Mouse (Mus musculus): ENCODE results near the gene Znhit2.

Znhit2 gene

DNA sequence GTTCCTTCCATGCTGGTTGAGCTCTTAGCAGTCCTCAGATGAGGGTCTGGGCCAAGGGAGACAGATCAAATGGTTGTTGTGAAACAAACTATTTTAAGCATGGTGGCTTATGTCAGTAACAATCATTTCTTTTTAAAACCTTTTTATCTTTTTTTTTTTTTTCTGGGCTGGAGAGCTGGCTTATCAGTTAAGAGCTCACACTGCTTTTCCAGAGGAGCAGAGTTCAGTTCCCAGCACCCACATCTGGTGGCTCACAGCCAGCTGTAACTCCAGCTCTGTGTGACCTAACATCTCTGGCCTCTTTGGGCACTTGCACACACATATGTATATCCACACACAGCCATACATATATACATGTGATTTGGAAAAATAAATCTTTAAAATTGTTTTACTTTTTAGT, 23.3 kb upstream of the Znhit2 start:
- CTCF ChIA-PET: interaction anchor here (0.6 to 2.8 kb wide), 13 partner anchors 8 to 565 kb away, joined by 3 to 12 read pairs (median 4); partner anchors contain the start of gene Syvn1 (in 1 of the 4)

DNA sequence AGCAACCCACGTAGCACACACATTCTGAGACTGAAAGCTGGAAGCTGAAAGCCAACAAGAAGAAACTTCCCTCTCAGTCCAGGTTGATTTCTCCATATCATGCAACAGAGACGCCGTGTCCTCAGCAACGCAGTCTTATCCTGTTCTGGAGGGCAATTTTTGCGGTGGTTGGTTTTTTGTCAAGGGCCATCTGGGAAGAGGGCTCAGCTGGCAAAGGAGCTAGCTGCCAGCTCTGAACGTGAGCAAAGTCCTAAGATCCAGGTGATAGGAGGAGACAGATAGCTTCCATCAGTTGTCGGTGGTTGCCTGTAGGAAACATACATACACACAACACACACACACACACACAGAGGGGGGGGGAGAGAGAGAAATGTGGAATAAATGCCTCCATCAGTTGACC, 22.7 kb upstream of the Znhit2 start:
- POLR2A ChIA-PET: interaction anchor here (0.5 to 47.9 kb wide), 13 partner anchors 8 to 1231 kb away, joined by 3 to 1520 read pairs (median 4); partner anchors contain the start of genes Mrpl49 (in 2 of the 4), AC131692.1 (in 1 of the 4), Capn1 (in 1 of the 4) and Cdca5 (in 1 of the 4)
- CTCF ChIA-PET: interaction anchor here (0.6 to 2.8 kb wide), 8 partner anchors 8 to 564 kb away, joined by 3 to 12 read pairs (median 4); partner anchors contain the start of gene Syvn1 (in 1 of the 4)

More for the DNA sequence above, 23.3 kb upstream of the Znhit2 start:
- POLR2A ChIA-PET: interaction anchor here (0.6 to 47.9 kb wide), 15 partner anchors 8 to 1256 kb away, joined by 3 to 1520 read pairs (median 4); partner anchors contain the start of genes AC131692.1 (in 1 of the 4), Capn1 (in 1 of the 4), Cdca5 (in 1 of the 4) and Fau (in 1 of the 4)

GRCm38 (mm10) chr19:6040002-6040401, 21.0 kb upstream of the Znhit2 start:
- POLR2A ChIA-PET: interaction anchor here in 1 of 4 experiments (0.7 to 47.9 kb wide), 3 partner anchors 13 to 69 kb away, joined by 3 to 1520 read pairs (median 11); partner anchors contain the start of genes AC131692.1, Cdca5, Fau and Gm28374
- CTCF ChIA-PET: interaction anchor here in 1 of 4 experiments (0.6 kb wide), 1 partner anchor 529 kb away, joined by 4 read pairs; no protein-coding TSS in a partner anchor

GRCm38 (mm10) chr19:6042293-6042692, 18.7 kb upstream of the Znhit2 start:
- CTCF ChIA-PET: interaction anchor here in 2 of 4 experiments (0.6 to 2.1 kb wide), 5 partner anchors 24 to 255 kb away, joined by 3 to 6 read pairs (median 3); partner anchors contain the start of genes Majin (in 1 of the 2) and Tm7sf2 (in 1 of the 2)
- POLR2A ChIA-PET: interaction anchor here (0.5 to 47.9 kb wide), 22 partner anchors 11 to 291 kb away, joined by 3 to 1520 read pairs (median 3); partner anchors contain the start of genes Capn1 (in 3 of the 4), Cdca5 (in 2 of the 4), Fau (in 2 of the 4) and Mrpl49 (in 2 of the 4)

DNA sequence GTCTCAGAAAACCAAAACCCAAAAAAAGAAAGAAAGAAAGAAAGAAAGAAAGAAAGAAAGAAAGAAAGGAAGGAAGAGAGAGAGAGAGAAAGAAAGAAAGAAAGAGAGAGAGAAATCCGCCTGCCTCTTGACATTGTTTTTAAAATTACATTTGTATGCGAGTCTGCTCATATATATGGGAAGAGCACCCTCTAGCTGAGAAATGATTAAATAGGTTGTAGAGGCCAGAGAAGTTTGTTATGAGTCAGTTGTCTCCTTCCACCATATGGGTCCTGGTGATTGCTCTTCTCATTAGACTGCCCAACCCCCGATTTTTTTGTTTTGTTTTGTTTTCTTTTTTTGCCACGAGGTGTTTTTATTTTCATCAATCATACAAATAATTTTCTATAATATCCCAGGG, 16.9 kb upstream of the Znhit2 start:
- ChIA-PET CTCF (interaction anchor here (0.5 to 1.7 kb wide), 10 partner anchors 14 to 257 kb away, joined by 3 to 6 read pairs (median 4); partner anchors contain the start of genes Capn1 (in 1 of the 4), Cdca5 (in 1 of the 4), Pola2 (in 1 of the 4) and Zfpl1 (in 1 of the 4)), POLR2A (interaction anchor here in 3 of 4 experiments (0.7 to 47.9 kb wide), 11 partner anchors 11 to 241 kb away, joined by 3 to 1520 read pairs (median 5); partner anchors contain the start of genes Cdca5 (in 2 of the 3), Fau (in 2 of the 3), Mrpl49 (in 2 of the 3) and Tm7sf2 (in 2 of the 3))

GRCm38 (mm10) chr19:6045366-6046293, 15.4 kb upstream of the Znhit2 start:
- POLR2A ChIA-PET: interaction anchor here (0.6 to 47.9 kb wide), 91 partner anchors 9 to 622 kb away, joined by 3 to 1520 read pairs (median 5); partner anchors contain the start of genes Capn1 (in 4 of the 4), Fau (in 3 of the 4), Mrpl49 (in 3 of the 4) and Pola2 (in 3 of the 4)
- CTCF ChIA-PET: interaction anchor here (0.6 to 2.1 kb wide), 29 partner anchors 8 to 542 kb away, joined by 3 to 12 read pairs (median 4); partner anchors contain the start of genes Arl2 (in 1 of the 4), Capn1 (in 1 of the 4), Cdca5 (in 1 of the 4) and Pola2 (in 1 of the 4)

DNA sequence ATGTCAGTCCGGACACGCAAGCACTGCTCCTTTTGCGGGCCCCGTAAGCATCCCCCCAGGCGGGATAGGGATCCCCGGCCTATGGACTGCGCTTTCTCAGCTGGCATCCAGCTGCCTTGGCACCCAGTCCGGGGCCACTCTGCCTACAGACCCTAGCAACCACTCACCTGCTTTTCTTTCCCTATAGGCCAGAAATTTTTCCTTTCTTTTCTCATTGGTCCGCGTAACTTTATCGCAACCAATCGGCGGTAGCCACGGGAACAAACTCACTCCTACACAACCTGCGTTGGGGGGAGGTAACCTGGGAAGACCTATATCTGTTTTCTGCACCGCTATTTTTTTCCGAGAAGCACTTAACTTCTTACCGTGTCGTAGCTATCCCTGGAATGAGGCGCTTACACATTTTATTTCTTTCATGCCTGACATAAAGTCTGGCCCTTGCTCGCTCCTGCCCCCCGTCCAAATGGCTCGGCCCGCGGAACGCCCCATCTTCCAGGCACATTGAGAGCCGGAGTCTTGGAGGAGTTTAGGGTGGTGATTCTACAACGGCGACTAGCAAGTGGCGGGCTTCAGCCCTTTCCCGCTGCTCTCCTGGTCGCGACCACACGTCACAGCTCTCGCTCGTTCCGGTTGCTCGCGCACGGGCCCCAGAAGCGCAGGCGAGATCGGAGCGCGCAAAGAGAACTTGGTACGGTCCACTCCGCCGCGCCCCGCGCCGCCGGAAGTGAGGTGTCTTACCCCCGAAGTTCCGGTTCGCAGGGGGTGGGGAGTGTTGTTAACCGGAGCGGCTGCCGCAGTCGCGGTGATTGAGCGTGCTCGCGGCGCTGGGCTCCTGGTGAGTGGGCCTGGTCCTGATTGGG, 14.5 kb upstream of the Znhit2 start, which contains the start of gene Syvn1:
Syvn1 (plus strand) TSS at position 283 of the 860 bp plus-strand sequence.
- POLR2A ChIA-PET: interaction anchor here (0.6 to 47.9 kb wide), 94 partner anchors 8 to 623 kb away, joined by 3 to 1520 read pairs (median 4); partner anchors contain the start of genes Capn1 (in 4 of the 4), Fau (in 3 of the 4), Mrpl49 (in 3 of the 4) and Pola2 (in 3 of the 4)
- CTCF ChIA-PET: interaction anchor here in 3 of 4 experiments (0.6 to 2.1 kb wide), 25 partner anchors 9 to 541 kb away, joined by 3 to 12 read pairs (median 4); partner anchors contain the start of genes Arl2 (in 1 of the 3), Capn1 (in 1 of the 3), Pola2 (in 1 of the 3) and Tm7sf2 (in 1 of the 3)

DNA sequence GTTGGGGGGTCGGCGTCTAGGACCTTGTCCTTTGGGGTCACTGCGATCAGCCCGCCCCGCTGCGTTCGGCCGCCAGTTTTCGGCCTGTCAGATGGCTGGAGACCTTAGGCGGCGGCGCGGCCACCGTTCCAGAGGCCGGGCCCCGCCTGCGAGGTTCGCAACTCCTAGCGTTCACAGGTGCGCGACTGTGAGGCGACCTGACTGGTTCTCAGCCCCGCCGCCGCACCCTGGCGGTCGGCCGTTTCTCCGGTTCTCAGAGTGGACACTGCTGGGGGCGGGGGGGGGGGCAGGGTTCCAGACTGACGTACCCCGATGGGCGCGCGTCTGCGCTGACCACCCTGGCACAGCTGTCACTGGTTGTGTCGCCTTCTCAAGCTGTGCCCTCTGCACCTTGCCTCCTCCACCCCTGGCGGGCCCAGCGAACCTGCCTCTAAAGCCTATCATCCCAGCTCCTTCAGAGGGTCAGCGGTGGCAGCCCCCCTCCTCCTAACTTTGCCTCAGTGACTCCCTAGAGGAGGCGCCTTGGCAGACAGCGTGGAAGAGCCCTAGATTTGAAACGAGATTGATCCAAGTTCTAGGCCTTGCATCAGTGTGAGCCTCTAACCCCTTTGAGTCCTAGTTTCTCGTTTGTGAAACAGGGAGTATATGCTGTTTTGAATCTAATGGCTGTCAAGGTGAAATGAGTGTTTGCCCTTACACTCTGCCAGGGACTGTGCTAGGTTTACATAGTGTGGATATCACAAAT, 13.7 kb upstream of the Znhit2 start:
- POLR2A ChIA-PET: interaction anchor here (0.7 to 47.9 kb wide), 30 partner anchors 7 to 557 kb away, joined by 3 to 1520 read pairs (median 8); partner anchors contain the start of genes Znhit2 (in 3 of the 4), Cdca5 (in 2 of the 4), Fau (in 2 of the 4) and Mrpl49 (in 2 of the 4)
- CTCF ChIA-PET: interaction anchor here in 3 of 4 experiments (0.6 to 2.1 kb wide), 3 partner anchors 40 to 287 kb away, joined by 4 to 12 read pairs (median 4); no protein-coding TSS in a partner anchor

DNA sequence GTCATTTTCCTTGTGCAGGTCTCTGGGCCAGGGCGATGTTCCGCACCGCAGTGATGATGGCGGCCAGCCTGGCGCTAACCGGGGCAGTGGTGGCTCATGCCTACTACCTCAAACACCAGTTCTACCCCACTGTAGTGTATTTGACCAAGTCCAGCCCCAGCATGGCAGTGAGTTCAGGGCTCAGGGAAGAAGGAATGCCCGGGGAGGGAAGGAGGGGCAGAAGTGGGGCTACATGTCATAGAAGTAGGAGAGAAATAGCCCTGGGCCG, 13.2 kb upstream of the Znhit2 start:
- ChIA-PET CTCF (no interaction called here), POLR2A (interaction anchor here in 3 of 4 experiments (0.7 to 47.9 kb wide), 7 partner anchors 10 to 104 kb away, joined by 3 to 1520 read pairs (median 17); partner anchors contain the start of genes Cdca5 (in 2 of the 3), Fau (in 2 of the 3), Mrpl49 (in 2 of the 3) and Zfpl1 (in 2 of the 3))

DNA sequence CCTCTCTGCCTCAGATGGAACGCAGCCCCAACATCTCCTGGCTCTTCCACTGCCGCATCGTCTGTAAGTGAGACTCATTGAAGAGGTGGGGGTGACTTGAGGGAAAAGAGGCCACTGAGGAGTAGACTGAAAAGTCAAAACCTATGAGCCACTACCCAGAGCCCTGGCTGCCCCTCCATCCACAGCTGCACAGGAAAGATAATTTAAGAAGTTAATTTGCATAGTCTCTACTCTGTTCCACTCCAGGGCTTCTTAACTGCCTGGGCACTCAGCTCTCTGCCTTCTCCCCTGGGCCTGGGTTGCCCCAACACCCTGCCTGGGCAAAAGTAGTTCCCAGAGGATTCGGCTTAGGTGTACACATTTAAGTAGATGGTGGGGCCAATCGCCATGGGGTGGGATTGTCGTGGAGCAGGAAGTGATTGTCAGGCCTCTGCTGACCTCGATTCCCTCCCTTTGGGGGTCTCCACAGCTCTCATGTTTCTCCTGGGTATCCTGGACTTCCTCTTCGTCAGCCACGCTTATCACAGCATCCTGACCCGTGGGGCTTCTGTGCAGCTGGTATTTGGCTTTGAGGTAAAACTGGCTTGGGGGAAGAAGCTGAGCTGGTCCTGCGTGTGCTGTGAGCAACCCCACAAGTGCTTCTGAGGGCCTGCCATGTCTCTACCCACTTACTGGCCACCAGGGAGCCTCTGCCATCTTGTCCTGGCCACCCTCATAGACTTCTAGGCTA, 12.1 kb upstream of the Znhit2 start:
- ChIA-PET POLR2A (interaction anchor here in 3 of 4 experiments (0.6 to 47.9 kb wide), 6 partner anchors 27 to 486 kb away, joined by 3 to 1520 read pairs (median 14); partner anchors contain the start of genes Cdca5 (in 2 of the 3), Gm28374 (in 2 of the 3), Tm7sf2 (in 2 of the 3) and Tmem262 (in 2 of the 3)), CTCF (interaction anchor here in 1 of 4 experiments (0.5 kb wide), 1 partner anchor 41 kb away, joined by 5 read pairs; no protein-coding TSS in a partner anchor)

GRCm38 (mm10) chr19:6052516-6052915, 8.5 kb upstream of the Znhit2 start:
- POLR2A ChIA-PET: interaction anchor here in 3 of 4 experiments (0.6 to 47.9 kb wide), 36 partner anchors 8 to 248 kb away, joined by 3 to 1520 read pairs (median 4); partner anchors contain the start of genes Cdca5 (in 3 of the 3), Tm7sf2 (in 3 of the 3), Vps51 (in 3 of the 3) and Gm28374 (in 2 of the 3)

DNA sequence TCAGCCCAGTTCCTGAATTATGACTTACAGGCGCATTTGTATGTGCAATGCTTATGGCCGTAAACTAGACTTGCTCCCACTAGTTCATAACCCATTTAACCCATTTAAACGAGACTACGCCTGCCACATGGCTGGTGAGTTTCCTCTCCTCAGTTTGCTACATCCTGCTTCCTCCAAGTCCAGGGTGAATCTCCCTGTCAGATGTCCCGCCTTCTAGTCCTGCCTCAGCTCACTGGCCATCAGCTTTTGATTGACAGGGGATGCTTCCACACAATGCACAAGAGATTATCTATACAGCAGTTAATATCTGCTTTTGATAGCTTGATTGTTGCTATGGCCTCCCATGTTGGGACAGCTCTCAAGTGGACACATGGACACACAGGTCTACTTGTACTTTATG, 6.7 kb upstream of the Znhit2 start:
- CTCF ChIA-PET: interaction anchor here in 2 of 4 experiments (0.8 to 1.6 kb wide), 2 partner anchors 13 kb away, joined by 3 to 8 read pairs; partner anchors contain the start of gene Tm7sf2 (in 1 of the 2)
- POLR2A ChIA-PET: interaction anchor here in 3 of 4 experiments (0.5 to 47.9 kb wide), 22 partner anchors 6 to 391 kb away, joined by 3 to 1520 read pairs (median 4); partner anchors contain the start of genes Cdca5 (in 3 of the 3), Tm7sf2 (in 3 of the 3), Zfpl1 (in 3 of the 3) and Gm28374 (in 2 of the 3)

More at GRCm38 (mm10) chr19:6052516-6052915, 8.5 kb upstream of the Znhit2 start:
- CTCF ChIA-PET: interaction anchor here in 2 of 4 experiments (0.9 to 1.7 kb wide), 2 partner anchors 14 to 179 kb away, joined by 3 to 6 read pairs; no protein-coding TSS in a partner anchor

DNA sequence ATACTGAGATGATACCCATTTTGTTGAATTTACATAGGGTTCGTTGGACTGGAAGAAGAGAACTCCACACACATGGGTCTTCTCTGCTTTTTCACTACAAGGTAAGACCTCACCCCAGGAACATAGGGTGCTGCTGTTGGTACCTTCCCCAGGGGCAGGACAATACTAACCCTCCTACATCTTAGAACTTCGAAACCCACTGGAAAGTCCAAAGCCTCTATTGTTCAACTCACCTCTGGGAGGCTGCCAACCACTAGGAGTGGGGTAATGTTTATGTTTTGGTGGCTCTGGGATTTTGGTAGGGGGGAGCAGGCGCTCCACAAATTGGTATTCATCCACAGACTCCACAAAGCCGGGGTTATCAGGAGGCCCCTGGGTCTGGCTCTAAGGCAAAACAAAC, 4.3 kb upstream of the Znhit2 start:
- POLR2A ChIA-PET: interaction anchor here (0.6 to 47.9 kb wide), 31 partner anchors 2 to 527 kb away, joined by 3 to 1520 read pairs (median 4); partner anchors contain the start of genes Cdca5 (in 3 of the 4), Zfpl1 (in 3 of the 4), Gm28374 (in 2 of the 4) and Snx15 (in 2 of the 4)
- CTCF ChIA-PET: interaction anchor here in 1 of 4 experiments (0.6 kb wide), 2 partner anchors 179 to 544 kb away, joined by 4 to 5 read pairs; no protein-coding TSS in a partner anchor

All from embryonic stem cell, embryonic (primary cell).